Mouse (Mus musculus): Measurements from ENCODE around the gene Gm43638. TPM values are rescaled to one million over a fixed set of nuclear protein-coding genes. Genes with fewer than 3 reads are reported as not detected.
"Not testable (repeated sequence)": the region's sequence is repeated elsewhere in the genome, so short reads cannot be mapped to it uniquely, and the experiment has no call there.

Gene Gm43638
- not detected in 2 replicates for polyA plus RNA-seq (2015; fragmentation: Nextera tagmentation; extraction: Ambion mirVana)

DNA sequence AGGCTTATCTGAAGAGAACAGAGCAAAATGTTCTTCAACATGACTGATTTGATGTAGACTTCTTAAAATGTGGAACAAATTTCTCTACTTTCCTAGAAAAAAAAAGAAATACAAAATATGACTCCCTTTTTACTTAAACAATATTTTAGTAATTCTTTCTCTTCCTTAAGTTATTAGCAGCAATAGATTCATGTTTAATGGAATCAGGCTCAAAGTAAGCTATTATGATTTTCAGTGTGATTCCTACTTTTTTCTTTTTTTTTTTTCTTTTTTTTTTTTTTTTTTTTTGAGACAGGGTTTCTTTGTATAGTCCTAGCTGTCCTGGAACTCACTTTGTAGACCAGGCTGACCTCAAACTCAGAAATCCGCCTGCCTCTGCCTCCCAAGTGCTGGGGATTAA is at the start of gene Gm43638:
Gm43638 (minus strand) TSS at position 101 of the 400 bp plus-strand sequence.
- DNase-seq (ENCODE audit: low spot score); H3K36me3 ChIP-seq (ENCODE audit: control insufficient read depth, insufficient read depth, low read length); ATAC-seq (ENCODE audit: low FRiP score, low TSS enrichment); H3K4me2 ChIP-seq (replicated peaks; ENCODE audit: low read depth); H3K9ac ChIP-seq (ENCODE audit: low read length); H3K27me3 ChIP-seq (ENCODE audit: control insufficient read depth, insufficient read depth, low read length); H3K27ac ChIP-seq (replicated peaks); H3K4me3 ChIP-seq (ENCODE audit: low read depth, low read length); H3K9me3 ChIP-seq (ENCODE audit: control insufficient read depth, low read length); H3K4me1 ChIP-seq (replicated peaks; ENCODE audit: control insufficient read depth, insufficient read depth): not testable (repeated sequence)
- WGBS, result 80% methylated on average over 1 of the region's 1 CpGs

DNA sequence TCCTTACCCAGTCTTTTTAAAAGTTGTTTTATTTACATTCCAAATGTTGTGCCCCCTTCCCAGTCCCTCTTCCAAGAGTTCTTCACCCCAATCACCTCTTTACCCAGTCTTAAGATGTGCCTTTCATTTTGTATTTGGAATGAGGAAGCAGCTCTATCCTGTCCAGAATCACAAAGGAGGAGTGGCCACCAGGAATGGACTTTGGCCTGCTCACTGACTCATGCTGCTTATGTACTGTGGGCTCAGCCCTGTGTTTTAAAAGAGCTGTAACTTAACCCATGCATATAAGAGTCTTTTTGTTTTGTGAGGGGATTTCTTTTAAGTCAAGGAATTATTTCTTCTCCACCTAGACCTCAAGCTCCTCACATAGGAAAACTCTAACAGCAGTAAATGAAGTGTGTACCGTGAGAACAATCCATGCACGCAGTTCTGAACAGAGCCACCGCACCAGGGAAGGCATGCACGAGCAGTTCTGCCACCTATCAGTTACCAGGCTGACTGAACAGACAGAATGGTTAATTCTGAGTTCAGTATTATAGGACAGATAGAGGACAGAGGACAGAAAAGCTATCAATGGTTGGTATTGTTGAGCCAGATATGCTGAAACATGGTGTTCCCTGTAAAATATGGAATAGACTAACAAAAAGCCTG is 49.5 kb upstream of the Gm43638 start:
- Histone ChIP-seq H3K4me2 (replicated peaks; ENCODE audit: low read depth) (no peak overlapping the region; the same call in 1 of the 2 replicates), H3K4me3 (ENCODE audit: low read depth, low read length) (no peak overlapping the region), H3K27me3 (ENCODE audit: control insufficient read depth, insufficient read depth, low read length) (no peaks in the 10 kb centered on the region), H3K9ac (ENCODE audit: low read length) (no peak overlapping the region), H3K4me1 (replicated peaks; ENCODE audit: control insufficient read depth, insufficient read depth) (no peaks in the 10 kb centered on the region), H3K27ac (replicated peaks) (peak overlapping the region; percentile 83), H3K36me3 (ENCODE audit: control insufficient read depth, insufficient read depth, low read length) (no peaks in the 10 kb centered on the region), H3K9me3 (ENCODE audit: control insufficient read depth, low read length) (no peaks in the 10 kb centered on the region)
- TF ChIP-seq EP300 (optimal IDR thresholded peaks at IDR 0.05), result no peak
- TF ChIP-seq CTCF (IDR thresholded peaks at IDR 0.05; ENCODE audit: low read depth), result no peak
- peak; percentile 84 for DNase-seq (ENCODE audit: low spot score)
- ATAC-seq (ENCODE audit: low FRiP score, low TSS enrichment), result peak; percentile 98
- 51% methylated on average over 4 of the region's 4 CpGs for WGBS

DNA sequence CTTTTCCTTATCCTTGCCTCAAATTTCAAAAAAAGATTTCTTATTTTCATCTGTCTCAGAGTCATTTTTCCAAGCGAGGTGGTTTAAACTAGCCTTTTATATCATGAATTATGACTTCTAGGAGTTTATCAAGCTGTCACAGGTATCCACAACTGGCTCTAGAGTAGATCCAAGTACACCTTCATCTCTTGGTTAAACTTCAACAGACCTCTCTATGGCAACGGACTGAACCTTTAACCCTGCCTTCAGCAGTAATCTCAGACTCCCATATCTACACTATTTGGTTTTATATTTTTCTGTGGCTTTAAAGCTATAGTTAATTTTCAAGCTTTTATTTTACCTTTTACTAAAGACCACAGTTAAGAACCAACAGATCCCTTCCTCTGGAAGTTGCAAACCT is 45.7 kb upstream of the Gm43638 start:
- no peak overlapping the region; the same call in 1 of the 2 replicates for H3K4me2 ChIP-seq (replicated peaks; ENCODE audit: low read depth)
- TF ChIP-seq CTCF (IDR thresholded peaks at IDR 0.05; ENCODE audit: low read depth), result no peak
- no peak for TF ChIP-seq EP300 (optimal IDR thresholded peaks at IDR 0.05)
- H3K36me3 ChIP-seq (ENCODE audit: control insufficient read depth, insufficient read depth, low read length), result no peaks in the 10 kb centered on the region
- peak; percentile 72; the same call in 1 of the 2 replicates for ATAC-seq (ENCODE audit: low FRiP score, low TSS enrichment)
- no peaks in the 10 kb centered on the region for H3K9me3 ChIP-seq (ENCODE audit: control insufficient read depth, low read length)
- H3K27ac ChIP-seq (replicated peaks), result peak overlapping the region; percentile 58
- DNase-seq (ENCODE audit: low spot score), result peak; percentile 17
- peak overlapping the region; percentile 6; the same call in 1 of the 2 replicates for H3K4me3 ChIP-seq (ENCODE audit: low read depth, low read length)
- no peaks in the 10 kb centered on the region for H3K4me1 ChIP-seq (replicated peaks; ENCODE audit: control insufficient read depth, insufficient read depth)
- H3K27me3 ChIP-seq (ENCODE audit: control insufficient read depth, insufficient read depth, low read length), result no peaks in the 10 kb centered on the region
- 33% methylated on average over 2 of the region's 2 CpGs for WGBS
- H3K9ac ChIP-seq (ENCODE audit: low read length), result no peak overlapping the region

DNA sequence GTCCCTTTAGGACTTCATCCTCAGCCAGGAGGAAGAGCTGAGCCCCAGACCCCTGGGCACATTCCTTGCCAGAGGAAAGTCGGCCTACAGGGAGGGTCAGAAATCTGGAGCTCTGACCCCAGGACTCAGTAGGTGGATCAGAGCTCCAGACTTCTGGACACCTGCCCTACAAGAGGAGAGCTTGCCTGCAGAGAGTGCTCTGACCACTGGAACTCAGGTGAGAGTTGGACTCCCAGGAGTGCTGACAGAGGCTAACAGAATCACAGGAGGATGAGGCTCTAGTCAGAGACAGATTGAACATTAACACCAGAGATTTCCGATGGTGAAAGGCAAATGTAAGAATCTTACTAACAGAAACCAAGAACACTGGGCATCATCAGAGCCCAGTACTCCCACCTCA is 37.0 kb upstream of the Gm43638 start:
- H3K4me2 ChIP-seq (replicated peaks; ENCODE audit: low read depth); H3K4me1 ChIP-seq (replicated peaks; ENCODE audit: control insufficient read depth, insufficient read depth); H3K9ac ChIP-seq (ENCODE audit: low read length); ATAC-seq (ENCODE audit: low FRiP score, low TSS enrichment); H3K27me3 ChIP-seq (ENCODE audit: control insufficient read depth, insufficient read depth, low read length); H3K27ac ChIP-seq (replicated peaks); H3K9me3 ChIP-seq (ENCODE audit: control insufficient read depth, low read length); H3K36me3 ChIP-seq (ENCODE audit: control insufficient read depth, insufficient read depth, low read length); DNase-seq (ENCODE audit: low spot score); H3K4me3 ChIP-seq (ENCODE audit: low read depth, low read length): not testable (repeated sequence)
- WGBS, result 90% methylated on average over 2 of the region's 2 CpGs

DNA sequence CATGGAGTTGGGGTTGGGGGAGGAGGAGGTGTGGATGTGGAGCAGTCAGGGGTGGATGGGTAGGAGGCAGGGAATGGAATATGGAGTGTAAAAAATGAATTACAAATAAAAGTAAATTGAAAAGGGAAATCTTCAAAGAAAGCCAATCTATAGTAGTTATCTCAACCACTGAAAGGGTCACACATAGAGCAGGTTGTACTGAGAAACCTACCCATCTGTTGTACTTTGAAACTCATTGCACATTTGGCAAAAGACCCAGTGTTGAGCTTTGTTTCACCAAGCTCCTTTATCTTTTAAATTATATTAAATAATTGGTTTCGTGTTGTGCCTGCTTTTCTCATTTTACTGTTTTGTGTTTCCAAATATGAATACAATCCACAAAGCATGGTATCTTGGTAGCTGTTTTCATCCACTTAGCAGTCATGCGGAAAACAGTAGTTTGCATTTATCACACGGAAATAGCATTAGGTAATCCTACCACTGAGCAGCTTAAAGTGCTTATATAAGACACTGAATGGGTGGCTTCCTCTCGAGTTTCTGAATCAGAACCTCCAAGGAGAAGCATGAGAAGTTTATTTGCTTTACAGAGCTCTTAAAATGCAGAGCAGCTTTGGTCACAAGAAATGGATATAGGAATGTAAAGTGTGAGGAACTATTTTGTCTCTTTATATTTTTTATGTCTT is 19.3 kb upstream of the Gm43638 start:
- WGBS, result 53% methylated on average over 4 of the region's 4 CpGs

DNA sequence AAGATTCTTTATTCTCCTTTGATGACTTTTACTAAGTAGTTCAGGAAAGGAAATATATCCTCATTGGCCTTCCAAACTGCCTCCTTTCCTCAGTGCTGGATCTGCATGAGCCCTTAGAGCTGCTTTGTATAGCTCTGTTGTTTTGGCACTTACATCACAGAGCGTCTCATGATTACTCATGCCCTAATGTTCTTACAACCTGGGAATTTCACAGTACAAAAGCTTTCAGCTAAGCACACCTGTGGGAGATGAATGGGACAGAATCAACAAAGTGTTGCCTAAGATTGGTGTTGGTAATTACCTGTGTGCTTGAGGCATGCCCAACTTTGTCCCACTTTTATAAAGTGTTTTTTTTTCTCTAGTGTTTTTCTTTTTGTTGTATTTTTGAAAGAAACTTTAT is 16.1 kb upstream of the Gm43638 start:
- no peak for TF ChIP-seq CTCF (IDR thresholded peaks at IDR 0.05; ENCODE audit: low read depth)
- peak; percentile 85 for TF ChIP-seq EP300 (optimal IDR thresholded peaks at IDR 0.05)
- ATAC-seq (ENCODE audit: low FRiP score, low TSS enrichment) (no peak), DNase-seq (ENCODE audit: low spot score) (no peak)
- no peak overlapping the region for H3K9ac ChIP-seq (ENCODE audit: low read length)
- H3K27ac ChIP-seq (replicated peaks), result no peak overlapping the region
- no peaks in the 10 kb centered on the region for H3K27me3 ChIP-seq (ENCODE audit: control insufficient read depth, insufficient read depth, low read length)
- H3K36me3 ChIP-seq (ENCODE audit: control insufficient read depth, insufficient read depth, low read length), result no peaks in the 10 kb centered on the region
- WGBS, result 50% methylated on average over 1 of the region's 1 CpGs
- H3K4me1 ChIP-seq (replicated peaks; ENCODE audit: control insufficient read depth, insufficient read depth), result no peaks in the 10 kb centered on the region
- no peak overlapping the region for H3K4me3 ChIP-seq (ENCODE audit: low read depth, low read length)
- H3K4me2 ChIP-seq (replicated peaks; ENCODE audit: low read depth), result no peak overlapping the region
- H3K9me3 ChIP-seq (ENCODE audit: control insufficient read depth, low read length), result no peaks in the 10 kb centered on the region

More for the DNA sequence above, 19.3 kb upstream of the Gm43638 start:
- Histone ChIP-seq H3K4me2 (replicated peaks; ENCODE audit: low read depth) (no peak overlapping the region), H3K36me3 (ENCODE audit: control insufficient read depth, insufficient read depth, low read length) (no peaks in the 10 kb centered on the region), H3K4me3 (ENCODE audit: low read depth, low read length) (no peak overlapping the region), H3K4me1 (replicated peaks; ENCODE audit: control insufficient read depth, insufficient read depth) (no peaks in the 10 kb centered on the region), H3K27ac (replicated peaks) (no peak overlapping the region), H3K9me3 (ENCODE audit: control insufficient read depth, low read length) (no peaks in the 10 kb centered on the region), H3K9ac (ENCODE audit: low read length) (no peak overlapping the region), H3K27me3 (ENCODE audit: control insufficient read depth, insufficient read depth, low read length) (no peaks in the 10 kb centered on the region)
- DNase-seq (ENCODE audit: low spot score), result no peak
- TF ChIP-seq CTCF (IDR thresholded peaks at IDR 0.05; ENCODE audit: low read depth), result no peak
- TF ChIP-seq EP300 (optimal IDR thresholded peaks at IDR 0.05), result no peak
- ATAC-seq (ENCODE audit: low FRiP score, low TSS enrichment), result no peak
